Mouse (Mus musculus) kidney, embryonic 15.5 days (tissue): ENCODE measurements around the gene Pdk1. TPM values are rescaled to one million over a fixed set of nuclear protein-coding genes. Genes with fewer than 3 reads are reported as not detected.
"Not testable (repeated sequence)": the region's sequence is repeated elsewhere in the genome, so short reads cannot be mapped to it uniquely, and the experiment has no call there.

ENCODE experiments used
- ATAC-seq: fragments of 200-750 bp; cut with Nextera tagmentation; replicated peaks from 2 replicates; pipeline ENCODE4 v1.8.0; 2017; ENCODE audit warnings: moderate TSS enrichment; ENCODE audit not compliant: low FRiP score
- H3K27ac ChIP-seq: fragments of 300-500 bp; sonication (generic); 2 replicates; pipeline ENCODE4 v1.5.1; 2015; ENCODE audit warnings: mild to moderate bottlenecking, inconsistent platforms
- H3K27me3 ChIP-seq: fragments of 300-500 bp; sonication (generic); 2 replicates; pipeline ENCODE4 v1.6.1; 2015; ENCODE audit warnings: inconsistent platforms
- H3K36me3 ChIP-seq: fragments of 300-500 bp; sonication (generic); 2 replicates; pipeline ENCODE4 v1.6.1; 2015; ENCODE audit warnings: inconsistent platforms
- H3K4me1 ChIP-seq: fragments of 300-500 bp; sonication (generic); 2 replicates; pipeline ENCODE4 v1.6.1; 2015; ENCODE audit warnings: inconsistent platforms
- H3K4me2 ChIP-seq: fragments of 300-500 bp; sonication (generic); 2 replicates; pipeline ENCODE4 v1.6.1; 2015; ENCODE audit warnings: moderate library complexity, mild to moderate bottlenecking, inconsistent platforms
- H3K4me3 ChIP-seq: fragments of 300-500 bp; sonication (generic); replicated peaks from 2 replicates; pipeline ENCODE4 v1.5.1; 2015; ENCODE audit warnings: mild to moderate bottlenecking, inconsistent platforms
- H3K9ac ChIP-seq: fragments of 300-500 bp; sonication (generic); 2 replicates; pipeline ENCODE4 v1.6.1; 2015; ENCODE audit warnings: mild to moderate bottlenecking, inconsistent platforms
- H3K9me3 ChIP-seq: fragments of 300-500 bp; sonication (generic); replicated peaks from 2 replicates; pipeline ENCODE4 v1.6.1; 2016; ENCODE audit warnings: inconsistent platforms
- WGBS: fragments of 180-500 bp; shearing (Covaris S2); methylation state at CpG from one replicate; pipeline ENCODE4 v1.1.7; 2015; ENCODE audit warnings: mixed read lengths; 5-methylcytosine and 5-hydroxymethylcytosine counted together
- polyA plus RNA-seq: library from polyadenylated mRNA; unstranded; fragments of >200 nt; fragmentation: Nextera tagmentation; extraction: Ambion mirVana; gene quantifications from 2 replicates; pipeline ENCODE4 v1.2.1, GENCODE M21; 2015

Gene Pdk1
- polyA plus RNA-seq: 44.4 and 45.2 TPM in 2 replicates

- ATAC-seq: peak; percentile 97
- Histone ChIP-seq H3K4me2 (peak within 1 kb of the TSS; percentile 93), H3K36me3 (no peaks in the 10 kb centered on the region), H3K4me1 (peaks cover 30% of the 10 kb centered on the region), H3K27ac (peak within 1 kb of the TSS; percentile 92), H3K27me3 (no peaks in the 10 kb centered on the region), H3K4me3 (peak within 1 kb of the TSS; percentile 66), H3K9ac (peak within 1 kb of the TSS; percentile 72), H3K9me3 (no peaks in the 10 kb centered on the region)
- under 1% methylated on average over 55 of the region's 55 CpGs for WGBS
These were observed at the start of gene Pdk1 for GRCm38 (mm10) chr2:71872801-71873443. Pdk1 (plus strand) TSS chr2:71873224.

- ATAC-seq: no peak
- WGBS: 56% methylated on average over 13 of the region's 13 CpGs
These were observed 48.9 kb upstream of the Pdk1 start for GRCm38 (mm10) chr2:71824146-71824545.

GRCm38 (mm10) chr2:71827711-71828110, 45.3 kb upstream of the Pdk1 start:
- no peak for ATAC-seq
- WGBS: 76% methylated on average over 13 of the region's 13 CpGs

More at GRCm38 (mm10) chr2:71824146-71824545, 48.9 kb upstream of the Pdk1 start:
- Histone ChIP-seq H3K27me3 (no peaks in the 10 kb centered on the region), H3K4me3 (no peak overlapping the region), H3K27ac (no peak overlapping the region), H3K9ac (no peak overlapping the region), H3K4me2 (no peak overlapping the region), H3K4me1 (0 out of 2 replicates have a peak, but pooled peaks cover 6% of the 10 kb centered on the region), H3K9me3 (no peaks in the 10 kb centered on the region), H3K36me3 (peaks cover 56% of the 10 kb centered on the region)

GRCm38 (mm10) chr2:71828928-71829327, 44.1 kb upstream of the Pdk1 start:
- H3K36me3 ChIP-seq: peaks cover 38% of the 10 kb centered on the region
- 0 out of 2 replicates have a peak, but pooled peaks cover 10% of the 10 kb centered on the region for H3K4me1 ChIP-seq
- no peak overlapping the region for H3K9ac ChIP-seq
- WGBS: 39% methylated on average over 11 of the region's 11 CpGs
- H3K9me3 ChIP-seq: no peaks in the 10 kb centered on the region
- peak; percentile 79 for ATAC-seq
- H3K4me2 ChIP-seq: no peak overlapping the region
- H3K4me3 ChIP-seq: no peak overlapping the region
- no peaks in the 10 kb centered on the region for H3K27me3 ChIP-seq
- no peak overlapping the region for H3K27ac ChIP-seq

More at GRCm38 (mm10) chr2:71827711-71828110, 45.3 kb upstream of the Pdk1 start:
- no peak overlapping the region for H3K27ac ChIP-seq
- no peak overlapping the region for H3K4me2 ChIP-seq
- peaks cover 40% of the 10 kb centered on the region for H3K36me3 ChIP-seq
- no peaks in the 10 kb centered on the region for H3K9me3 ChIP-seq
- H3K4me1 ChIP-seq: 0 out of 2 replicates have a peak, but pooled peaks cover 10% of the 10 kb centered on the region
- no peak overlapping the region for H3K9ac ChIP-seq
- no peak overlapping the region for H3K4me3 ChIP-seq
- H3K27me3 ChIP-seq: no peaks in the 10 kb centered on the region

- H3K9me3 ChIP-seq: no peaks in the 10 kb centered on the region
- no peaks in the 10 kb centered on the region for H3K27me3 ChIP-seq
- H3K36me3 ChIP-seq: peaks cover 31% of the 10 kb centered on the region
- no peak overlapping the region for H3K27ac ChIP-seq
- no peak for ATAC-seq
- H3K4me3 ChIP-seq: no peak overlapping the region
- 87% methylated on average over 6 of the region's 6 CpGs for WGBS
- no peak overlapping the region for H3K9ac ChIP-seq
- 0 out of 2 replicates have a peak, but pooled peaks cover 6% of the 10 kb centered on the region for H3K4me1 ChIP-seq
- no peak overlapping the region for H3K4me2 ChIP-seq
These were observed 39.4 kb upstream of the Pdk1 start for GRCm38 (mm10) chr2:71833626-71834025.

GRCm38 (mm10) chr2:71834371-71834770, 38.7 kb upstream of the Pdk1 start:
- Histone ChIP-seq H3K4me1 (0 out of 2 replicates have a peak, but pooled peaks cover 2% of the 10 kb centered on the region), H3K9ac (no peak overlapping the region), H3K27me3 (no peaks in the 10 kb centered on the region), H3K36me3 (peaks cover 38% of the 10 kb centered on the region), H3K4me3 (no peak overlapping the region), H3K9me3 (no peaks in the 10 kb centered on the region), H3K4me2 (no peak overlapping the region), H3K27ac (no peak overlapping the region)
- 63% methylated on average over 7 of the region's 7 CpGs for WGBS
- ATAC-seq: no peak

- Histone ChIP-seq H3K27ac (no peak overlapping the region), H3K4me3 (no peak overlapping the region), H3K9ac (no peak overlapping the region), H3K4me2 (no peak overlapping the region), H3K27me3 (no peaks in the 10 kb centered on the region), H3K9me3 (no peaks in the 10 kb centered on the region), H3K4me1 (no peaks in the 10 kb centered on the region), H3K36me3 (peaks cover 44% of the 10 kb centered on the region)
- no peak for ATAC-seq
- 89% methylated on average over 8 of the region's 8 CpGs for WGBS
These were observed 37.5 kb upstream of the Pdk1 start for GRCm38 (mm10) chr2:71835556-71835955.

GRCm38 (mm10) chr2:71836232-71836631, 36.8 kb upstream of the Pdk1 start:
- no peak overlapping the region for H3K4me3 ChIP-seq
- WGBS: 93% methylated on average over 4 of the region's 4 CpGs
- H3K36me3 ChIP-seq: peaks cover 50% of the 10 kb centered on the region
- H3K4me1 ChIP-seq: no peaks in the 10 kb centered on the region
- H3K9ac ChIP-seq: no peak overlapping the region
- no peak overlapping the region for H3K27ac ChIP-seq
- no peaks in the 10 kb centered on the region for H3K9me3 ChIP-seq
- no peaks in the 10 kb centered on the region for H3K27me3 ChIP-seq
- no peak for ATAC-seq
- H3K4me2 ChIP-seq: no peak overlapping the region

- no peak overlapping the region for H3K4me3 ChIP-seq
- H3K36me3 ChIP-seq: peaks cover 56% of the 10 kb centered on the region
- H3K9me3 ChIP-seq: no peaks in the 10 kb centered on the region
- H3K27ac ChIP-seq: no peak overlapping the region
- no peak overlapping the region for H3K4me2 ChIP-seq
- no peaks in the 10 kb centered on the region for H3K27me3 ChIP-seq
- WGBS: 65% methylated on average over 4 of the region's 4 CpGs
- no peak overlapping the region for H3K9ac ChIP-seq
- H3K4me1 ChIP-seq: no peaks in the 10 kb centered on the region
- no peak for ATAC-seq
These were observed 35.8 kb upstream of the Pdk1 start for GRCm38 (mm10) chr2:71837261-71837660.

- Histone ChIP-seq H3K4me2 (no peak overlapping the region), H3K9ac (no peak overlapping the region), H3K27me3 (no peaks in the 10 kb centered on the region), H3K9me3 (no peaks in the 10 kb centered on the region), H3K4me1 (no peaks in the 10 kb centered on the region), H3K36me3 (peaks cover 59% of the 10 kb centered on the region), H3K27ac (no peak overlapping the region), H3K4me3 (no peak overlapping the region)
- ATAC-seq: no peak
- whole genome bisulfite sequencing: 37% methylated on average over 6 of the region's 6 CpGs
These were observed 35.2 kb upstream of the Pdk1 start for GRCm38 (mm10) chr2:71837791-71838190.

- H3K36me3 ChIP-seq: peaks cover 87% of the 10 kb centered on the region
- H3K9me3 ChIP-seq: no peaks in the 10 kb centered on the region
- no peak overlapping the region for H3K9ac ChIP-seq
- no peaks in the 10 kb centered on the region for H3K27me3 ChIP-seq
- WGBS: 78% methylated on average over 9 of the region's 9 CpGs
- no peak for ATAC-seq
- no peak overlapping the region for H3K4me3 ChIP-seq
- H3K4me2 ChIP-seq: no peak overlapping the region
- no peaks in the 10 kb centered on the region for H3K4me1 ChIP-seq
- H3K27ac ChIP-seq: no peak overlapping the region
These were observed 29.7 kb upstream of the Pdk1 start for GRCm38 (mm10) chr2:71843316-71843715.

- Histone ChIP-seq H3K9me3 (no peaks in the 10 kb centered on the region), H3K36me3 (peaks cover 87% of the 10 kb centered on the region), H3K27ac (no peak overlapping the region), H3K27me3 (no peaks in the 10 kb centered on the region), H3K4me3 (no peak overlapping the region), H3K9ac (no peak overlapping the region), H3K4me2 (no peak overlapping the region), H3K4me1 (no peaks in the 10 kb centered on the region)
- ATAC-seq: no peak
- 89% methylated on average over 6 of the region's 6 CpGs for WGBS
These were observed 28.1 kb upstream of the Pdk1 start for GRCm38 (mm10) chr2:71844906-71845305.

- not testable (repeated sequence) for H3K4me1 ChIP-seq, H3K9me3 ChIP-seq, H3K4me2 ChIP-seq, H3K4me3 ChIP-seq, H3K27ac ChIP-seq, H3K9ac ChIP-seq, ATAC-seq, H3K27me3 ChIP-seq
- 2% methylated on average over 6 of the region's 8 CpGs for WGBS
- peaks cover 58% of the 10 kb centered on the region for H3K36me3 ChIP-seq
These were observed 20.9 kb upstream of the Pdk1 start for GRCm38 (mm10) chr2:71852161-71852560.
